Mouse (Mus musculus) midbrain, embryonic 12.5 days (tissue): Measurements from ENCODE around the gene H2-T22. TPM values are rescaled to one million over a fixed set of nuclear protein-coding genes. Genes with fewer than 3 reads are reported as not detected.
"Not testable (repeated sequence)": the region's sequence is repeated elsewhere in the genome, so short reads cannot be mapped to it uniquely, and the experiment has no call there.

Experiments
- ATAC-seq: fragments of 200-750 bp; cut with Nextera tagmentation; 2 replicates; pipeline ENCODE4 v1.8.0; 2017; ENCODE audit warnings: low read depth, moderate TSS enrichment, moderate library complexity; ENCODE audit not compliant: low FRiP score
- H3K27ac ChIP-seq: fragments of 300-500 bp; sonication (generic); replicated peaks from 2 replicates; pipeline ENCODE4 v1.5.1; 2016; ENCODE audit warnings: mild to moderate bottlenecking
- H3K27me3 ChIP-seq: fragments of 300-500 bp; sonication (generic); 2 replicates; pipeline ENCODE4 v1.6.1; 2016; ENCODE audit warnings: mild to moderate bottlenecking
- H3K36me3 ChIP-seq: fragments of 300-500 bp; sonication (generic); 2 replicates; pipeline ENCODE4 v1.6.1; 2016
- H3K4me1 ChIP-seq: fragments of 300-500 bp; sonication (generic); 2 replicates; pipeline ENCODE4 v1.6.1; 2016
- H3K4me2 ChIP-seq: fragments of 300-500 bp; sonication (generic); replicated peaks from 2 replicates; pipeline ENCODE4 v1.6.1; 2016; ENCODE audit warnings: mild to moderate bottlenecking, moderate library complexity
- H3K4me3 ChIP-seq: fragments of 300-500 bp; sonication (generic); 2 replicates; pipeline ENCODE4 v1.5.1; 2016; ENCODE audit warnings: mild to moderate bottlenecking
- H3K9ac ChIP-seq: fragments of 300-500 bp; sonication (generic); replicated peaks from 2 replicates; pipeline ENCODE4 v1.6.1; 2016; ENCODE audit warnings: mild to moderate bottlenecking, moderate library complexity
- H3K9me3 ChIP-seq: fragments of 300-500 bp; sonication (generic); 2 replicates; pipeline ENCODE4 v1.6.1; 2016; ENCODE audit warnings: mild to moderate bottlenecking
- WGBS: fragments of 180-500 bp; shearing (Covaris S2); methylation state at CpG from one replicate; pipeline ENCODE4 v1.1.7; 2016; 5-methylcytosine and 5-hydroxymethylcytosine counted together
- polyA plus RNA-seq: library from polyadenylated mRNA; unstranded; fragments of >200 nt; fragmentation: Nextera tagmentation; extraction: Ambion mirVana; gene quantifications from 2 replicates; pipeline ENCODE4 v1.2.1, GENCODE M21; 2016

The H2-T22 gene
- polyA plus RNA-seq, 1 experiment from 2014 or later, result 6.8 TPM

DNA sequence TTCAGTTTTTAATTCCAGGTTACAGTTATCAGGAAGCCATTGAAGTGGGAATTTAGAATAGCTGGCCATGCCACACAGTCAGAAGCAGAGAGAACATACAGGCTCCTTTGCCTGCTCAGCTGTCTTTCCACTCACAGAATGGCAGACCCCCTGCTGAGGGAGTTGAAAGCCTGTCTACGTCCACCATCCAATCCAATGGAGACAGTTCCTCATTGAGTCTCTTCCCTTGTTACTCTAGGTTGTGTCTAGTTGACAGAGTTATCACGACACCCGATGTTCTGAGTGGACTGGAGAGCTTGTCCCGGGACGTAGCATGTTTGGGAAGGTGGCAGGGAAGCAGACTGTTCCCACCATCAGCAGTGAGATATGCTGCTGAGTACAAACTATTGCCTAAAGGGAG is 17.4 kb downstream of the H2-T22 start:
- peaks cover 6% of the 10 kb centered on the region for H3K4me1 ChIP-seq
- no peak overlapping the region for H3K27ac ChIP-seq
- H3K4me3 ChIP-seq, result no peak overlapping the region
- no peaks in the 10 kb centered on the region for H3K27me3 ChIP-seq
- WGBS, result 75% methylated on average over 5 of the region's 5 CpGs
- ATAC-seq, result no peak
- no peak overlapping the region for H3K4me2 ChIP-seq
- H3K36me3 ChIP-seq, result no peaks in the 10 kb centered on the region
- H3K9me3 ChIP-seq, result no peaks in the 10 kb centered on the region
- no peak overlapping the region for H3K9ac ChIP-seq

- Histone ChIP-seq H3K27ac (no peak overlapping the region), H3K4me1 (peaks cover 6% of the 10 kb centered on the region), H3K36me3 (no peaks in the 10 kb centered on the region), H3K4me2 (no peak overlapping the region), H3K27me3 (no peaks in the 10 kb centered on the region), H3K9ac (no peak overlapping the region), H3K9me3 (no peaks in the 10 kb centered on the region), H3K4me3 (no peak overlapping the region)
- no peak for ATAC-seq
- 76% methylated on average over 9 of the region's 9 CpGs for WGBS
Observed at GRCm38 (mm10) chr17:36023710-36024654, 18.6 kb downstream of the H2-T22 start.

DNA sequence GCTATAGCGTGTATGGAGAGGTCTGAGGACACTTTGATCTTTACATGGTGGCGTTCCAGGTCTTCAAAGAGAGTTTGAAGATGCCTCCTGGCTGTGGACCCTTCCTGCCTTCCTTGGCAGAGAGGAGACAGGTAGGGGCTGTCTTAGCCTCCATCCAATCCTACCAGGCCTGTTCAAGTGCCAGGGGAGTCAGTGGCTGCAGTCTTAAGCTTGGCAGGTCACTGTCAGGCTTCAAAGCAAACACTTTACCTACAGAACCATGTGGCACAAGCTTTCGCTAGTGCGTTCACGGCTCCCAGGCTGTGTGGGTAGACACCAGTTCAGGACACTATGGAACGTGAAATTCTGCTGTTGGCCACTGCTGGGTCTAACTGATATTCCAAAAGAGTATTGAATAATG is 19.6 kb downstream of the H2-T22 start:
- H3K4me2 ChIP-seq, result no peak overlapping the region
- H3K9ac ChIP-seq, result no peak overlapping the region
- H3K9me3 ChIP-seq, result no peaks in the 10 kb centered on the region
- peaks cover 6% of the 10 kb centered on the region for H3K4me1 ChIP-seq
- no peak for ATAC-seq
- H3K36me3 ChIP-seq, result no peaks in the 10 kb centered on the region
- no peaks in the 10 kb centered on the region for H3K27me3 ChIP-seq
- H3K27ac ChIP-seq, result no peak overlapping the region
- WGBS, result 92% methylated on average over 6 of the region's 6 CpGs
- no peak overlapping the region for H3K4me3 ChIP-seq

DNA sequence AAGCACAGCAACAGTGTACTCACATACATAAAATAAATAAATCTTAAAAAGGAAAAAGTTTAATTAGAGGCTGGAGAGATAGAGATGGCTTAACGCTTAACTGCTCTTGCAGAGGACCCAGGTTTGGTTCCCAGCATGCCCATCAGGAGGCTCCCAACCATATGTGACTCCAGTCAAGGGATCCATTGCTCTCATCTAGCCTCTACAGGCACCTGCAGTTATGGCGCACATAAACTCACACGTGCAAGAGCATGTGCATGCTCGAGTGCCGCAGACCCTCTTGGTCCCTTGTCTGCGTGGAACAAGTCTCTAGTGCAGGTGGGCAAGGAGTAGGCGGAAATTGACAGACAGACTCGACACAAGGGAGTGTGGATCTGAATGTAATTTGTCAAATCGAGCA is 20.4 kb downstream of the H2-T22 start:
- Histone ChIP-seq H3K9me3 (no peaks in the 10 kb centered on the region), H3K9ac (no peak overlapping the region), H3K4me2 (no peak overlapping the region), H3K4me1 (peaks cover 6% of the 10 kb centered on the region), H3K36me3 (no peaks in the 10 kb centered on the region), H3K27ac (no peak overlapping the region), H3K27me3 (no peaks in the 10 kb centered on the region), H3K4me3 (no peak overlapping the region)
- 91% methylated on average over 9 of the region's 9 CpGs for WGBS
- ATAC-seq, result no peak

- Histone ChIP-seq H3K9ac (no peak overlapping the region), H3K4me3 (no peak overlapping the region)
Observed at GRCm38 (mm10) chr17:36021309-36021708, 21.2 kb downstream of the H2-T22 start.

DNA sequence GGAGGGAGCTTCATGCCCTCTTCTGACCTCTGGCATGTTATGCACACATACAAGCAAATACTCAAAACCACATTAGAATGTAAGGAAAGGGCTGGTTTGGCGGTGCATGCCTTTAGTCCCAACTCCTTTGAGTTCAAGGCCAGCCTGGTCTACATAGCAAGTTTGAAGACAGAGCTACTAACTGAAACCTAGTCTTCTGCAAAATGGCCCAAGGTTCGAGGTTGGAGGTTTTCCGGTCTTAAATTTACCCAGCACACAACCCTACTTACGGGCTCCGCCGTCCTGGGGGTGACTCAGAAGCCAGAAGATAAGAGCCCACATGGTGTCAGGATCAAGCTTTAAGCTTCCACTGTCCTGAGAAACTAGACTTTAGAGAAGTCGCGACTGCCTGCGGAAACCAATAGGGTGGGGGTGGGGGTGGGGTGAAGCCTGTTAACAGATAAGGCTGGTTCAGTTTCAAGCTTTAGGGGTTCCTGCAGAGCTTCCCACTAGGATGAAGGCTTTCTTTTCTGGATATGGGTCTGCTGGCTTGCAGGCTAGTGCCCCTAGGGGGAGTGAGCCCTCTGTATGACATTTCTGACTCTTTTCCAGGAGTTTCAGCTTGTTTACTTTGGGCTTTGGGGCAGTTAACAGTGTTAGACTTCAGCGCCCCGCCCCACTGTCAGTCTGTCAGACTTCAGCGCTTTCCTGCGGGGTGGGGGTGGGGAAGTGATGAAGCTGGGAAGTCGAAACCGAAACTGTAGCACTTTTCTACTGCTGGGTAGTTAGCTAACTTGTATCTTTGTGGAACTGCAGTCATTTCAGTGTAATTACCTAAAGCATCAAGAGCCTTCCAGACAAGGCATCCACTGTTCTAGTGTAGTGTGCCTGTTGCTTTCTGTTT is 22.1 kb downstream of the H2-T22 start, which contains the start of gene H2-T24:
Gene H2-T24, minus strand, starts transcription at position 370 of the 883 bp plus-strand sequence.
- WGBS, result 40% methylated on average over 15 of the region's 15 CpGs
- Histone ChIP-seq H3K27me3 (no peaks in the 10 kb centered on the region), H3K4me3 (no peak within 1 kb of the TSS), H3K9ac (no peak within 1 kb of the TSS), H3K36me3 (0 out of 2 replicates have a peak, but pooled peaks cover 2% of the 10 kb centered on the region), H3K27ac (no peak within 1 kb of the TSS), H3K9me3 (no peaks in the 10 kb centered on the region), H3K4me1 (peaks cover 6% of the 10 kb centered on the region), H3K4me2 (no peak within 1 kb of the TSS)
- ATAC-seq, result no peak

More at GRCm38 (mm10) chr17:36021309-36021708, 21.2 kb downstream of the H2-T22 start:
- Histone ChIP-seq H3K4me1 (peaks cover 6% of the 10 kb centered on the region), H3K27ac (no peak overlapping the region), H3K9me3 (no peaks in the 10 kb centered on the region), H3K36me3 (no peaks in the 10 kb centered on the region), H3K4me2 (no peak overlapping the region), H3K27me3 (no peaks in the 10 kb centered on the region)
- 91% methylated on average over 1 of the region's 1 CpGs for WGBS
- no peak for ATAC-seq

- no peak for ATAC-seq
- H3K9me3 ChIP-seq, result no peaks in the 10 kb centered on the region
- no peak overlapping the region for H3K4me3 ChIP-seq
- H3K4me2 ChIP-seq, result no peak overlapping the region
- H3K27ac ChIP-seq, result no peak overlapping the region
- WGBS, result 79% methylated on average over 3 of the region's 3 CpGs
- H3K36me3 ChIP-seq, result peaks cover 11% of the 10 kb centered on the region
- no peaks in the 10 kb centered on the region for H3K27me3 ChIP-seq
- H3K4me1 ChIP-seq, result peaks cover 6% of the 10 kb centered on the region
- H3K9ac ChIP-seq, result no peak overlapping the region
Observed at GRCm38 (mm10) chr17:36019519-36019918, 23.0 kb downstream of the H2-T22 start.

DNA sequence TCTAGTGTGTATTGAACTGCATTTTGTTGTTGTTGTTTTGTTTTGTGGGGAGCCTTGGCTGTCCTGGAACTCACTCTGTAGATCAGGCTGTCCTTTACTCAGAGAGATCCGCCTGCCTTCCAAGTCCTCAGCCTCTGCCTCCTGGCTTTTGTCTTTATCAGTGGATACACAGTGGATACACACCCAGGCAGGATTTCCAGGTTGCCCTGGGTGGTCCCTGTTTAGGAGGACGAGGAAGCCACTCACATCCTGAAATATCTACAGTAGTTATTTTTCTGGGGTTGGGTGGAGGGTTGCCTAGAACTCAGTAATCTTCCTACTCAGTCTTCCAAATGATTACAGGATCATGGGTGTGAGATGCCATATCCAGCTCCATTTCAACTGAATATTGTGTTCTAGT is 23.6 kb downstream of the H2-T22 start:
- Histone ChIP-seq H3K4me1 (peaks cover 6% of the 10 kb centered on the region), H3K27ac (no peak overlapping the region), H3K9ac (no peak overlapping the region), H3K36me3 (peaks cover 16% of the 10 kb centered on the region), H3K9me3 (no peaks in the 10 kb centered on the region), H3K27me3 (no peaks in the 10 kb centered on the region), H3K4me2 (no peak overlapping the region), H3K4me3 (no peak overlapping the region)
- ATAC-seq, result no peak
- 67% methylated on average over 2 of the region's 2 CpGs for WGBS

DNA sequence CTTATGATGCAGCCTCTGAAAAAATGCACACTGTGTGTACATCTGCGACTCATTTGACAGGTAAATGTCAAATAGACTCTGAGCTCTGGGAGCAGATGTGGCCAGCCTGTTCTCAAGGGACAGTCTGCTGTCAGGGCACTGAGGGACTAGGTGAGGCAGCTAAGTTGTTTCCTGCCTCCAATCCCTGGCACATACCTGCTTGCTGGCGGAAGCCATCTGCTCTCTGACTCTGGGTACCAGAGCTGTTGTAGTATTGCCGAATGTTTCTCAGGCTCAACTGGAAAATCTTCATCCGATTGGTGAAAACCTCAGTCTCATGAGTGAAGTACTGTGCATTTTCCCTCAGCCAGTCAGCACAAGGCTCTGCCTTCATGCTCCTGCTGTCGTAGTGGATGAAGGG is 25.5 kb downstream of the H2-T22 start:
- no peak overlapping the region for H3K9ac ChIP-seq
- 94% methylated on average over 5 of the region's 5 CpGs for WGBS
- peaks cover 16% of the 10 kb centered on the region for H3K36me3 ChIP-seq
- H3K4me1 ChIP-seq, result peaks cover 6% of the 10 kb centered on the region
- H3K9me3 ChIP-seq, result no peaks in the 10 kb centered on the region
- ATAC-seq, result no peak
- no peak overlapping the region for H3K4me2 ChIP-seq
- H3K27ac ChIP-seq, result no peak overlapping the region
- no peak overlapping the region for H3K4me3 ChIP-seq
- no peaks in the 10 kb centered on the region for H3K27me3 ChIP-seq

DNA sequence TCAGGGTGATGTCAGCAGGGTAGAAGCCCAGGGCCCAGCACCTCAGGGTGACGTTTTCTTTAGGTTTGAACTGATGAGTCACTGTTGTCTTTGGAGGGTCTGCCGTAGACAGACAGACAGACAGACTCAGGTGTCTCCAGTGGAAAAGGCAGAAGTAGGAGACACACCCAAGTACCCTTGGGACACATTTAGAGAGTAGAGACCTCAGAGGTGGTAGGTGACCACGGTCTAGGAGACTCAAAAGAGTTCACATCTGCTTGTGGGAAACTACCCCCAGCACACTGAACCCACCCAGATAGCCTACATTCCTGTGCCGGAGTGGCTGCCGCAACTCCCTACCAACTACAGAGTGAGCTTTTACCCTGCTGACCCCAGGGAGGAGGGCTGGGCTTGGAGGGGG is 27.6 kb downstream of the H2-T22 start:
- Histone ChIP-seq H3K4me2 (no peak overlapping the region), H3K4me3 (no peak overlapping the region), H3K9ac (no peak overlapping the region), H3K9me3 (no peaks in the 10 kb centered on the region), H3K27ac (no peak overlapping the region), H3K36me3 (peaks cover 16% of the 10 kb centered on the region), H3K27me3 (no peaks in the 10 kb centered on the region), H3K4me1 (no peaks in the 10 kb centered on the region)
- 94% methylated on average over 5 of the region's 5 CpGs for WGBS
- no peak for ATAC-seq

DNA sequence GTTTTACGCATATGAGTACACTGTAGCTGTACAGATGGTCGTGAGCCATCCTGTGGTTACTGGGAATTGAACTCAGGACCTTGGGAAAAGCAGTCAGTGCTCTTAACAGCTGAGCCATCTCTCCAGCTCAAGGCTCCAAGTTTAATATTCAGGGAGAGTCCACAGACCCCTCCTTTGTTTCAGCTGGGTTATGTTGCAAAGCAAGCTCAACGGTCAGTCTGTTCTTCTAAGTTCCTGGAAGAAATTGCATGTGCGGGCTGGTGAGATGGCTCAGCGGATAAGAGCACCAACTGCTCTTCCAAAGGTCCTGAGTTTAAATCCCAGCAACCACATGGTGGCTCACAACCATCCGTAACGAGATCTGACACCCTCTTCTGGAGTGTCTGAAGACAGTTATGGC is 38.1 kb downstream of the H2-T22 start:
- peaks cover 14% of the 10 kb centered on the region for H3K36me3 ChIP-seq
- not testable (repeated sequence) for H3K4me1 ChIP-seq, H3K4me3 ChIP-seq, H3K9me3 ChIP-seq, H3K27me3 ChIP-seq, H3K9ac ChIP-seq, ATAC-seq, H3K27ac ChIP-seq, H3K4me2 ChIP-seq
- WGBS, result 96% methylated on average over 7 of the region's 7 CpGs

GRCm38 (mm10) chr17:36003331-36003730 is 39.2 kb downstream of the H2-T22 start:
- no peak for ATAC-seq
- Histone ChIP-seq H3K9ac (no peak overlapping the region), H3K4me1 (no peaks in the 10 kb centered on the region), H3K4me2 (no peak overlapping the region), H3K9me3 (0 out of 2 replicates have a peak, but pooled peaks cover 3% of the 10 kb centered on the region), H3K27ac (no peak overlapping the region), H3K27me3 (no peaks in the 10 kb centered on the region), H3K4me3 (no peak overlapping the region), H3K36me3 (peaks cover 14% of the 10 kb centered on the region)
- 97% methylated on average over 7 of the region's 7 CpGs for WGBS
